Mouse (Mus musculus): ENCODE results near the gene Emp2. TPM values are rescaled to one million over a fixed set of nuclear protein-coding genes. Genes with fewer than 3 reads are reported as not detected.

The Emp2 gene
- total RNA-seq, 2 experiments from 2014 or later: 12.9 to 13.2 TPM

DNA sequence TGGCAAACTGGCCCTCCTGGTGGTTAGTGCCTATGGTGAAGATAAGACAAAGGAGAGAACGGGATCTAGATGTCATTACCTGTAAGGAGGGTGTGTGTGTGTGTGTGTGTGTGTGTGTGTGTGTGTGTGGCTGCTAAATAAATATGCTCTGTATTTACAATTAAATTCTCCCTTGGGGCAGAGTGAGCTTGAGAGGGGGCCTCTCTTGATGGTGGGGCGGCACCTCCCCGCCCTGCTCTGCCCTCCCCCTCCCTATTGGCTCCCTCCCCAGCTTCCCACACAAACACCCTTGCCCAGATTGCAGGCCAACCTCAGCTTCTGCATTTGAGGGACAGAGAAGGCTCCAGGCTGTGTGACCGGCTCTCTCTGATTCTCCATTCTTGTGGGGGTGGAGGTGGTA, 1.8 kb downstream of the Emp2 start:
- TF ChIP-seq CTCF (IDR thresholded peaks at IDR 0.05): no peak
- DNase-seq (ENCODE audit: extremely low spot score in 1 of 2, low spot score in 2 of 2): no peak
- intact Hi-C loops (cut with DNase I): no loop called here
- Histone ChIP-seq H3K27ac (no peak overlapping the region), H3K4me3 (no peak overlapping the region)

DNA sequence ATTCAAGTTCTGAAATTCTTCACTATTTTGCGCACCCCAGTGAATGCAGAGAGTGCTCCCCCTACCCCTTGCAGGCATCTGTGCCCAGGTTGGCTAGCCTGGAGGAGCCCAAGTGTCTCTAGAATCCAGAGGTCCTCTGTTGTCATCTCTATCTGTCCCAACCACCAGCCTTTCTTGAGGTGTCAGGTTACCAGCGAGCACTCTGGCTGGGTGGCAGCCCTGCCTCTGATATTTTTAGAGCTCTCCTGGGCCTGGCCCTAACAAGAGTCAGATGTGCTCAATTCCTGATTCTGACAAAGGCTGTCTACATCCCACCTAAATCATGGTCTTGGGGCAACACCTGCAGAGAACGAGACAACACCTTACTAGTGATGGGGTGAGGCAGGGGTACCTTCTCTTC, 2.7 kb downstream of the Emp2 start:
- no peak for TF ChIP-seq CTCF (IDR thresholded peaks at IDR 0.05)
- Histone ChIP-seq H3K4me3 (no peak overlapping the region), H3K27ac (no peak overlapping the region)
- intact Hi-C loops (cut with DNase I): no loop called here
- no peak for DNase-seq (ENCODE audit: extremely low spot score in 1 of 2, low spot score in 2 of 2)

DNA sequence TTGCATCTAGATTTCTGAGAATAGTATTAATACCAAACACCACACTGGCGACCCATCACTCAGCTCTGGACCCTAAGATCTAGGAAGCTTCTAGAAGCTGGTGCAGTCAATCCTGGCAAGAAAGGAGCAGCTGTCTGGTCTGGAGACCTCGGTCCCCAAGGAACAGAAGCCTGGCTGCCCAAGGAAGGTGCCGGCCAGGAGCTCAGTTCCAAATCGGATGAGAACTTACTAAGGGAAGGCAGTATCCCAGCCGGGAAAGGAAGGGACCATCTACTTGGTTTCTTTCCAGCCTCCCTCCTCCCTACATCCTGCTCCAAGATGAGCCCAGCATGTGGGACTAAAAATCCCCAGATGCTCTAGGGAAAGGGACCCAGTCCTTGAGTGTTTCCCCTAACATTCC, 3.3 kb downstream of the Emp2 start:
- Histone ChIP-seq H3K4me3 (no peak overlapping the region), H3K27ac (no peak overlapping the region)
- no peak for TF ChIP-seq CTCF (IDR thresholded peaks at IDR 0.05)
- DNase-seq (ENCODE audit: extremely low spot score in 1 of 2, low spot score in 2 of 2): no peak
- intact Hi-C loops (cut with DNase I): no loop called here

DNA sequence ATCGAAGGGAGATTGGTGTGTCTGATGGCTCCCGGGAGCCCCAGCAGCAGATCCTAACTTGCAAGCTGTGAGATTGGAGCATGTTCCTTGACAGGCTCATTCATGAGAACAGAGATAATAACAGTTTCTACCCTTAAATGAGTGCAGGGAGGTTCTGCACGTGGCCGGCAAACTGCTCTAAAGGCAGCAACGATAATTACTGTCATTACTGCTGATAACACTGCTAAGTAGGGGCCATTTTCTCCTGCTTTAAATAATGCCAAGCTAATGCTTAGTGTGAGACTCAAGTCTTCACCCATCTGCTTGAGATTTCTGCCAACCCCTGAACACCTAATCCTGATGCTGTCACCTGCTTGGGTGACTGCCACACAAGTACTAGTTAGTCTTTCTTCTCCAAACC, 6.4 kb downstream of the Emp2 start:
- H3K27ac ChIP-seq: no peak overlapping the region
- DNase-seq (ENCODE audit: extremely low spot score in 1 of 2, low spot score in 2 of 2): no peak
- no peak overlapping the region for H3K4me3 ChIP-seq
- TF ChIP-seq CTCF (IDR thresholded peaks at IDR 0.05): no peak
- intact Hi-C loops (cut with DNase I): no loop called here

DNA sequence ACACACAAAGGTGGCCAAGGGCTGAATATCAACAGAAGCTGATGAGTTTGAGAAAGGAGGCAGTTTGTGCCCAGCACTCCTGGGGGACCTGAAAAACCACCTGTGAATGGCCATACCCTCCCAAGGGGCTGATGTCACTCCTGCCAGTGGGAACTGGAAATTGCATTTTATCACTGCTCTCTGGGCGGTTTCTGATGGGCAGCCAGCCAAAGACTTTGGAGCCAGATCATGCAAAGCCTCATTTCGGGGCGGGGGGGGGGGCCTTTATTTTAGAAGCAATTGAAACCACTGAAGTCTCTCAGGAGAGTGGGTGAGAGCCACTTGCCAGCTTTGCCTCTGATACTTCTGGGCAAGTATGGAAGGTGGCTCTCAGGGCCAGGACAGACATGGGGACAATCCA, 7.7 kb downstream of the Emp2 start:
- Histone ChIP-seq H3K4me3 (no peak overlapping the region), H3K27ac (no peak overlapping the region)
- intact Hi-C loops (cut with DNase I): no loop called here
- DNase-seq (ENCODE audit: extremely low spot score in 1 of 2, low spot score in 2 of 2): no peak
- TF ChIP-seq CTCF (IDR thresholded peaks at IDR 0.05): no peak

DNA sequence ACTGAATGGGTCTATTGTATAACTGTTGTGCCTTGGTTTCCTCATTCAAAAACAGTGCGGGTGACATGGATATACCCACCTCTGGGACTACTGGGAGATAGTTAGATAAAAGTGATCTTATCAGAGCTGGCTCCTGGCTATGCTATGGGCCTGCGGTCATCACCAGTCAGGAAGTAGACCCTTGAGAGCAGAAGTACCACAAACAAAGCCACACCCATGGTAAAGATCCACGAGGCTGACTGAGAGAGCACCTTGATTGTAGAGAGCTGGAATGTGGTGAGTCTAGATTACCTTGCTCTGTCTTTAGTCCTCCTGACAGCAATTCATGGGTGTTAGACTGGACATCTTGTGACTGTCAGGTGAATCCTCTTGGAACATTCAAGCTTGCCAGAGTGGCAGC, 12.4 kb downstream of the Emp2 start:
- intact Hi-C loops (cut with DNase I): no loop called here
- DNase-seq (ENCODE audit: extremely low spot score in 1 of 2, low spot score in 2 of 2): no peak
- H3K4me3 ChIP-seq: no peak overlapping the region
- TF ChIP-seq CTCF (IDR thresholded peaks at IDR 0.05): no peak
- H3K27ac ChIP-seq: no peak overlapping the region

DNA sequence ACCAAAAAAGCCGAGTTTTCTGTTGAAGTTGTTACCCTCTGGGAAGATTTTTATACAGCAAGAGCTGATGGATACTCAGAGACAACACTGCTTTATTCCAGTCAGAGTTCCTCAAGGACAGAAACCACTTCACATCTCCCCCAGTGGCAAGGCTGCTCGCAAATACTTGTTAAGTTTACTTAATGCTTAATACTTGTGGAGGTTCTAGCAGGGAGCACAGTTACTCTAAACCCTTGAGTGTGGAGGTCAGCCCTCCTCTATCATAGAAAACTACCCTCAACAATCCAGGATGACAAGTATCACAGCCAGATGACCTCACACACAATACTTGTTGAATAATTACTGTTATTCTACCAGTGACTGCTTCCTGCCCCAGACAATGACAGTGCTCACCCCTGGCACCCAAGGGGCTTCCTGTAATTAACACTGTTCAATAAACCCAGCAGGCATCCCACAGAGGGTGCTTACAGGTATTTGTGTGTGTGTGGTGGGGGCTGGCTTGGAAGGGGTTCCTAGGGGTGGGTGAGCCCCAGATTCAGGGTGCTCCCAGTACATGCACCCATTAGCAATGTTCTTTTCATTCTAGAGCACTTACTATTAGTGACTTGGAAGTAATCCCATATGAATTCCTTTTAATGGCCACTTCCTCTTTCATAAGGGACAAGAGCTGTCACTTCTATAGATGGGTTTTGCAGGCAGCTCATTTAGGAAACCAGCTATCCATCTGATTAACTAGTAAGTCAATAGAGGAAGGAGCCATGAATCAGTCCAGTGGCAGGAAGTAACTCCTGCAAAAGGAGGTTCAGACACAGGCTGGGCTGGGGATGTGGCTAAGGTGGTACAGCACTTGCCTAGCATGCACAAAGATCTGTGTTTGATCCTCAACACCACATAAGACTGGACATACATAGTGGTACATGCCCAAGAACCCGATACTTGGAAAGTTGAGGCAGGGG, 13.3 kb downstream of the Emp2 start:
- DNase-seq (ENCODE audit: extremely low spot score in 1 of 2, low spot score in 2 of 2): no peak
- H3K4me3 ChIP-seq: no peak overlapping the region
- intact Hi-C loops (cut with DNase I): no loop called here
- H3K27ac ChIP-seq: no peak overlapping the region
- TF ChIP-seq CTCF (IDR thresholded peaks at IDR 0.05): no peak

DNA sequence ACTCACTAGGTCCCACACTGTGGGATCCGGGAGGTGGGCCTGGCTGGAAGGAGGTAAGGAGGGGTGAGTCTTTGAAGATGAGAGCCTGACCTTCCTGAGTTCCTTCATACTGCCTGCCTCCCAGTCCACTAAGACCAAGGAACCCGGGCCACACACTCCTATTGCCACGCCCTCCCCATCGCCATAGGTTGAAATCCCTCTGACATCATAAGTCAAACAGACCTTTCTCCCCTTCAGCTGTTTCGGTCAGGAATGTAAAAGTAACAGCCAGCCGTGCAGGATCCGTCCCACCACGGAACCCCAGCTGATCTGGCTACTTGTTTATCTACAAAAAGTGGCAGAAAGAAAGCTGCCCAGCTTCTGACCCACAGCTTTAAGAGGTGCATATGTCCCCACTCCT, 14.1 kb downstream of the Emp2 start:
- no peak overlapping the region for H3K4me3 ChIP-seq
- no peak overlapping the region for H3K27ac ChIP-seq
- intact Hi-C loops (cut with DNase I): no loop called here
- no peak for DNase-seq (ENCODE audit: extremely low spot score in 1 of 2, low spot score in 2 of 2)
- TF ChIP-seq CTCF (IDR thresholded peaks at IDR 0.05): no peak

DNA sequence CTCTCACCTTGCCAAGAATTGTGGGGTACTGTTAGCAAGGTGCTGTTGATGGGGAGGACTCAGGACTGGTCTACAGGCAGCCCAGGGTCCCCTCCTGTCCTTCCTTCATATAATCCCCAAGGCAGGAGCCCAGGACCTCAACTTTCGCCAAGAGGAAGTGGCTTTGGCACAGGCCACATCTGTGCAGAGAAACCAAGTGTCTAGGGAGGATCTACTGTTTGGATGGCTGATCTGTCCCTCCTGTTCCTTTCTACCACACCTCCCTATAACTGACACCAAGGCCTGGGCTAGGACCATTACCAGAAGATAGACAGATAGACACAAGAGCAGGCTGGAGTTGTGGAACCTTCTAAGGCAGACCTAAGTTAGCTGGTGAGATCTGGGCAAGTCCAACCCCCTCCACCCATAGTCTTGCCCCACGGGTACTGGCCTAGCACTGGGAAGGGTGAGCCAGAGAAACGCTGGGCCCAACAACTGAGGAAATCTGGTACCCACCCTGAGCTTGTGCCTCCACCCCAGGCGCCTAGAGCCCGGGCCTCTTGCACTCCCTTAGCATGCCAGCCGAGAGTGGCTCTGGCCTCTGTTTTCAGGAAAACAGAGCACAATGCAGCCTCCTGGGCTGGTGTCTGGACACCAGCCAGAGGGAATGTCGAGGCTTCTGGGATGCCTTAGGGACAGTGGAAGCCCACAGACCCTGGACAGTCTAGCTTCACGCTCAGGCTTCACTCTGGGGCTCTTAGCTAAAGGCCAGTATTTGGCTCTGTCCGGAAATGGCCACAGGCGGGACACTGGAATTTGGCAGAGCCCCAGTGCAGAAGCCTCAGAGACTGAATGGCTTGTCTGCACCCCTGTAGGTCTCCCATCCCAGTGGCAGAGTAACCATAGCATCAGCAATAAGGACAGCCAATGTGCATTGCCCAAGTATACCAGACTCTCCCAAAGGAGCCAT, 15.8 kb downstream of the Emp2 start:
- intact Hi-C loops (cut with DNase I): no loop called here
- DNase-seq (ENCODE audit: extremely low spot score in 1 of 2, low spot score in 2 of 2): no peak

DNA sequence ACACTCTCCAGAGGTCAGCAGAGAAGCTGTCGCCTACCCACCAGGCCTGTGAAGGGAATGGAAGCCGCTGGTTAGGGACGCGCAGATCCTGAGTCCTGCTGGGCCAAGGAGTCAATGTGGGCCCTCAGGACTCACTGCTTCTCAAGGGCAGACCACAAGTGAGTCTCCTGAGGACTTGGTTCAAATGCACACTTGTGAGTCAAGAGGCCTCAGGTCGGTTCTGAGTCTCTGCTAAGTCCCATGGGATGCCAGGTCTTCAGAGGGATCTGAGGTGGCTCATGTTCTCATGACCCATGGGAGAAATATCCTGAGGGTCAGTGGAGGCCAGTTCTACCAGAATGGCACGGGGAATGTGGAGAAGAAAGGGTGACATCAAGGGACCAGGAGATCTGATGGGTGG, 25.7 kb downstream of the Emp2 start:
- H3K4me3 ChIP-seq: no peak overlapping the region
- intact Hi-C loops (cut with DNase I): no loop called here
- no peak overlapping the region for H3K27ac ChIP-seq
- no peak for DNase-seq (ENCODE audit: extremely low spot score in 1 of 2, low spot score in 2 of 2)
- no peak for TF ChIP-seq CTCF (IDR thresholded peaks at IDR 0.05)

More for the DNA sequence above, 15.8 kb downstream of the Emp2 start:
- Histone ChIP-seq H3K27ac (no peak overlapping the region), H3K4me3 (no peak overlapping the region)
- no peak for TF ChIP-seq CTCF (IDR thresholded peaks at IDR 0.05)

DNA sequence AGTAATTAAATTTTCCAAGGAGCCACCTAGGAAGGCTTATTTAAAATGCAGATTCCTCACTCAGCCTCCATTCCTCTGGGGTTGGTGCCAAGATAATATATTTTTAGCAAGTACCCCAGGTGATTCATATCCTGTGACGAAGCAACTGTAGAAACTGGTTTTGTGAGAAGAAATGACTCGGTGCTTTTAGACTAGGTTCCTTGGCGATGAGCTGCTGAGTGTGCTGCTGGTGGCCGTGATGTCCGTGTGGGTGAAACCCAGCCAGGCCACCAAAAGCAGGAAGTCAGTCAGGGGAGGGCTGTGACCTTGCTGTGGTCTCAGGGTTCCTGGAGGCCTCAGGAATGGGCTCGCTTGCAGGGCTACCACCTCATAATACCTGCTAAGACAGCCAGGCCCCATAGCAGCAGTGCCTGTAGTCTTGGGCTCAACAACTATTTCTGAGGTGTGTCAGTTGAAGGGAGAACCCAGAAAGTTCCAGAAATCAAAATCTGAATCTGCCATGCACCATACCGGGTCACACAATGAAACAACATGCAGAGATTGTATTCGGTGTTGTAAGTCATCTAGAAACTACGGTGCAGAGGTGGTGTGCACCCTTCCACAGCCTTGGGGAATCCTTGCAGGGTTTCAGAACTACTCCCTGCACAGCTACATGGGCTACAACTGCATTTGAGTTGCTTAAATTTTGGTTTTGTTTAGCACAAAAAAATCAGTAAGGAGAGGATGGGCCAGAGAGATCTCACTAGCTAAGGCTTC, 27.1 kb downstream of the Emp2 start:
- intact Hi-C loops (cut with DNase I): no loop called here
- DNase-seq (ENCODE audit: extremely low spot score in 1 of 2, low spot score in 2 of 2): peak; percentile 25 to 32
- H3K27ac ChIP-seq: peak overlapping the region; percentile 20
- no peak for TF ChIP-seq CTCF (IDR thresholded peaks at IDR 0.05)
- H3K4me3 ChIP-seq: no peak overlapping the region

Data from left cerebral cortex, adult 2 months (tissue).